Mouse (Mus musculus): ENCODE measurements around the gene Blcap. TPM values are rescaled to one million over a fixed set of nuclear protein-coding genes. Genes with fewer than 3 reads are reported as not detected.

Gene Blcap
- total RNA-seq (2021), result 10 to 100 TPM; 54.3 to 55.6 TPM
- 62.4 and 93.3 TPM in 2 replicates for polyA plus RNA-seq (2012; rRNA removed)
- long read RNA-seq, transcript Blcap-202 (2 exons, 2,056 nt), result major isoform, 128 of 138 reads
- long read RNA-seq, partial matches to known transcripts, result 0 of 138 reads
- long read RNA-seq, other reads (novel, unspliced or antisense), result 8 of 138 reads

DNA sequence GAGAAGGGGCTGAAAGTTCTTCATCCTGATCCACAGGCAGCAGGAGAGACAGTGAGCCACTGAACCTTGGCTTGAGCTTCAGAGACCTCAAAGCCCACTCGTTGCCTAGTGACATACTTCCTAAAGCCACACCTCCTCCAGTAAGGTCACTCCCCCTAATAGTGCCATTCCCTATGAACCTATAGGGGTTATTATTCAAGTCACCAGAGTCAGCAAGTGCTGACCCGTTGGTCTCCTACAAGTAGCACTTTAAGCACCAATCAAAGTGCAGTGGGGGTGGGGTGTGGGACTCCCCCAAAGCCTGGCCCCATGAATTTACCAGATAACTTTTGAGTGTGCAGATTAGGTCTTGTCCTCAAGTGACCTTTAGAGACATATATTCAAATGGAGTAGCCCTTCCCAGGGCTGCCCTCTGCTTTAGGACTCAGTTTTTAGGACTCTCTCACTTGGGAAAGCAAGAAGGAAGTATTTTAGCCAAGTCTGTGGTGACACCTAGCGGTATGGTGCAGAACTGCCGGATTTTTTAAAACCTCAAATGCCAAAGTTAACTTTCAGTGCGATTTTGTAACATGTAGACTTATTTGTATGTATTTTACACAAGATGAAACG is at the start of gene Blcap:
Gene Blcap, minus strand, starts transcription at position 51 of the 609 bp plus-strand sequence.
- 10% methylated on average over 6 of the region's 6 CpGs for WGBS

GRCm38 (mm10) chr2:157618393-157618792 is 47.3 kb upstream of the Blcap start:
- TF ChIP-seq CTCF (IDR thresholded peaks at IDR 0.05) (no peak), POLR2A (IDR thresholded peaks at IDR 0.05; ENCODE audit: insufficient read depth, low read depth, low read length) (no peak), EP300 (IDR thresholded peaks at IDR 0.05; ENCODE audit: insufficient read depth, low read depth, low read length) (no peak)
- no peak overlapping the region for H3K27ac ChIP-seq
- DNase-seq, result no peak
- H3K4me1 ChIP-seq (ENCODE audit: control insufficient read depth, insufficient read depth, low read length), result no peaks in the 10 kb centered on the region
- H3K4me3 ChIP-seq, result no peak overlapping the region
- intact Hi-C loops (cut with DNase I), result no loop called here
- WGBS, result 88% methylated on average over 4 of the region's 4 CpGs
- no peak overlapping the region for H3K9ac ChIP-seq (ENCODE audit: low read depth, low read length)
- no peaks in the 10 kb centered on the region for H3K79me2 ChIP-seq (replicated peaks; ENCODE audit: control insufficient read depth, insufficient read depth, low read length)
- no peaks in the 10 kb centered on the region for H3K27me3 ChIP-seq (ENCODE audit: control insufficient read depth, insufficient read depth, low read length)
- no peaks in the 10 kb centered on the region for H3K36me3 ChIP-seq (ENCODE audit: control insufficient read depth, insufficient read depth, low read length)

More for the DNA sequence above, at the start of gene Blcap:
- H3K9ac ChIP-seq (ENCODE audit: low read depth, low read length), result no peak within 1 kb of the TSS
- intact Hi-C loops (cut with DNase I), result loop anchor here (1.0 to 2.0 kb wide), 4 partner anchors 91 to 285 kb away; no protein-coding TSS in a partner anchor
- peak; percentile 38 to 62 for DNase-seq
- H3K27ac ChIP-seq, result no peak within 1 kb of the TSS
- H3K4me1 ChIP-seq (ENCODE audit: control insufficient read depth, insufficient read depth, low read length), result peaks cover 2% of the 10 kb centered on the region
- no peaks in the 10 kb centered on the region for H3K36me3 ChIP-seq (ENCODE audit: control insufficient read depth, insufficient read depth, low read length)
- no peak within 1 kb of the TSS for H3K4me3 ChIP-seq
- TF ChIP-seq CTCF (IDR thresholded peaks at IDR 0.05), result peak; percentile 98
- TF ChIP-seq POLR2A (IDR thresholded peaks at IDR 0.05; ENCODE audit: insufficient read depth, low read depth, low read length), result no peak
- TF ChIP-seq EP300 (IDR thresholded peaks at IDR 0.05; ENCODE audit: insufficient read depth, low read depth, low read length), result no peak
- H3K27me3 ChIP-seq (ENCODE audit: control insufficient read depth, insufficient read depth, low read length), result no peaks in the 10 kb centered on the region
- H3K79me2 ChIP-seq (replicated peaks; ENCODE audit: control insufficient read depth, insufficient read depth, low read length), result no peaks in the 10 kb centered on the region

- DNase-seq, result no peak
- 20% methylated on average over 11 of the region's 11 CpGs for WGBS
- Histone ChIP-seq H3K27me3 (ENCODE audit: control insufficient read depth, insufficient read depth, low read length) (no peaks in the 10 kb centered on the region), H3K4me1 (ENCODE audit: control insufficient read depth, insufficient read depth, low read length) (no peaks in the 10 kb centered on the region), H3K9ac (ENCODE audit: low read depth, low read length) (no peak overlapping the region), H3K79me2 (replicated peaks; ENCODE audit: control insufficient read depth, insufficient read depth, low read length) (no peaks in the 10 kb centered on the region), H3K27ac (no peak overlapping the region), H3K36me3 (ENCODE audit: control insufficient read depth, insufficient read depth, low read length) (no peaks in the 10 kb centered on the region), H3K4me3 (no peak overlapping the region)
- TF ChIP-seq POLR2A (IDR thresholded peaks at IDR 0.05; ENCODE audit: insufficient read depth, low read depth, low read length) (no peak), EP300 (IDR thresholded peaks at IDR 0.05; ENCODE audit: insufficient read depth, low read depth, low read length) (no peak), CTCF (IDR thresholded peaks at IDR 0.05) (no peak)
- intact Hi-C loops (cut with DNase I), result no loop called here
These were observed 42.9 kb upstream of the Blcap start for GRCm38 (mm10) chr2:157613997-157614396.

DNA sequence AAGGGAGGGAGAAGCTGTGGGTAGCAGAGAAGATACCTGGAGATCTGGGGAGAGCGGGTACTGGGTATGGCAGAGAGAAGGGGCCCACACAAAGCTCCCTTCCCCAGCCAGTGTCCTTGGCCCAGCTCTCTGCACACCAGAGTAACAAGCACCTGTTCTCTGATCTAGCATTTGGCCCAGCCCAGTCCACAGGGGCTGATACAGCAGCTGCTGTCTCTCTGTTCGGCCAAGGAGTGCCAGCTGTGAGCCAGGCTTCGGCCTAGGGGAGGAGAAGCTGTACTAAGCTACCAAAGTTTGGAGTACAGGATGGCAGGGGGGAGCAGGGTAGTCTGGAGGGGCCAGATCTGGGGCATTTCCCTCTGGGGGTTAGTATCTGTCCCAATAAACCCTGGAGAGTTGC is 40.7 kb upstream of the Blcap start:
- no peaks in the 10 kb centered on the region for H3K27me3 ChIP-seq (ENCODE audit: control insufficient read depth, insufficient read depth, low read length)
- no peak overlapping the region for H3K27ac ChIP-seq
- H3K36me3 ChIP-seq (ENCODE audit: control insufficient read depth, insufficient read depth, low read length), result no peaks in the 10 kb centered on the region
- intact Hi-C loops (cut with DNase I), result no loop called here
- no peaks in the 10 kb centered on the region for H3K4me1 ChIP-seq (ENCODE audit: control insufficient read depth, insufficient read depth, low read length)
- DNase-seq, result no peak
- no peaks in the 10 kb centered on the region for H3K79me2 ChIP-seq (replicated peaks; ENCODE audit: control insufficient read depth, insufficient read depth, low read length)
- TF ChIP-seq CTCF (IDR thresholded peaks at IDR 0.05) (no peak), EP300 (IDR thresholded peaks at IDR 0.05; ENCODE audit: insufficient read depth, low read depth, low read length) (no peak)
- 78% methylated on average over 3 of the region's 3 CpGs for WGBS
- H3K4me3 ChIP-seq, result no peak overlapping the region
- H3K9ac ChIP-seq (ENCODE audit: low read depth, low read length), result no peak overlapping the region

GRCm38 (mm10) chr2:157607542-157608236 is 36.6 kb upstream of the Blcap start:
- no peak for DNase-seq
- TF ChIP-seq CTCF (IDR thresholded peaks at IDR 0.05), result no peak
- TF ChIP-seq POLR2A (IDR thresholded peaks at IDR 0.05; ENCODE audit: insufficient read depth, low read depth, low read length), result no peak
- no peak for TF ChIP-seq EP300 (IDR thresholded peaks at IDR 0.05; ENCODE audit: insufficient read depth, low read depth, low read length)
- Histone ChIP-seq H3K27ac (no peak overlapping the region), H3K36me3 (ENCODE audit: control insufficient read depth, insufficient read depth, low read length) (no peaks in the 10 kb centered on the region), H3K27me3 (ENCODE audit: control insufficient read depth, insufficient read depth, low read length) (no peaks in the 10 kb centered on the region), H3K4me1 (ENCODE audit: control insufficient read depth, insufficient read depth, low read length) (no peaks in the 10 kb centered on the region), H3K79me2 (replicated peaks; ENCODE audit: control insufficient read depth, insufficient read depth, low read length) (no peaks in the 10 kb centered on the region), H3K4me3 (no peak overlapping the region), H3K9ac (ENCODE audit: low read depth, low read length) (no peak overlapping the region)
- 67% methylated on average over 9 of the region's 9 CpGs for WGBS
- intact Hi-C loops (cut with DNase I), result loop anchor here (10.0 kb wide), 2 partner anchors 377 to 737 kb away; no protein-coding TSS in a partner anchor
